Mouse (Mus musculus): ENCODE measurements at regions not wholly inside any gene's neighbourhood (a gene's known extent, or its start where the extent isn't known, plus 50 kb on each side); places are given as distances from the start of the nearest gene placed in this dataset.
A peak's percentile ranks its signal among the peaks of the same experiment; 100 is the strongest.
"Not testable (repeated sequence)": the region's sequence is repeated elsewhere in the genome, so short reads cannot be mapped to it uniquely, and the experiment has no call there.

- DNase-seq (ENCODE audit: low read depth, low spot score), result no peak
These were observed 275.4 kb downstream of the Cetn3 start for GRCm38 (mm10) chr13:82058131-82058731.

- DNase-seq (ENCODE audit: low read depth, low spot score), result no peak
These were observed 276.0 kb downstream of the Cetn3 start for GRCm38 (mm10) chr13:82058872-82059271.

GRCm38 (mm10) chr13:82059498-82059897, 276.6 kb downstream of the Cetn3 start:
- DNase-seq (ENCODE audit: low read depth, low spot score), result peak; percentile 32

- not testable (repeated sequence) for DNase-seq (ENCODE audit: low read depth, low spot score)
These were observed 281.0 kb downstream of the Cetn3 start for GRCm38 (mm10) chr13:82063880-82064279.

- no peak for DNase-seq (ENCODE audit: low read depth, low spot score)
These were observed 283.3 kb downstream of the Cetn3 start for GRCm38 (mm10) chr13:82066174-82066573.

- DNase-seq (ENCODE audit: low read depth, low spot score), result no peak
These were observed 283.9 kb downstream of the Cetn3 start for GRCm38 (mm10) chr13:82066674-82067270.

- DNase-seq (ENCODE audit: low read depth, low spot score), result no peak
These were observed 289.6 kb downstream of the Cetn3 start for GRCm38 (mm10) chr13:82072449-82072848.

GRCm38 (mm10) chr13:82073343-82073742, 290.5 kb downstream of the Cetn3 start:
- no peak for DNase-seq (ENCODE audit: low read depth, low spot score)

- no peak for DNase-seq (ENCODE audit: low read depth, low spot score)
These were observed 298.5 kb downstream of the Cetn3 start for GRCm38 (mm10) chr13:82081375-82081774.

GRCm38 (mm10) chr13:82087635-82088034, 304.8 kb downstream of the Cetn3 start:
- DNase-seq (ENCODE audit: low read depth, low spot score), result no peak

GRCm38 (mm10) chr13:82092186-82092585, 309.3 kb downstream of the Cetn3 start:
- DNase-seq (ENCODE audit: low read depth, low spot score), result no peak

GRCm38 (mm10) chr13:82106032-82106431, 323.2 kb downstream of the Cetn3 start:
- no peak for DNase-seq (ENCODE audit: low read depth, low spot score)

GRCm38 (mm10) chr13:82129777-82130735, 347.2 kb downstream of the Cetn3 start:
- no peak for DNase-seq (ENCODE audit: low read depth, low spot score)
